Mouse (Mus musculus) lung, adult 2 months (tissue): ENCODE results near the gene Hectd1.

Experiments used
- CTCF ChIP-seq: fragments of 200-500 bp; IDR thresholded peaks from 2 replicates; pipeline ENCODE4 v1.5.1; 2011; ENCODE audit warnings: mild to moderate bottlenecking, low read length, control low read depth; ENCODE audit not compliant: insufficient read depth
- POLR2A ChIP-seq: fragments of 200-500 bp; IDR thresholded peaks from 2 replicates; pipeline ENCODE4 v1.6.1; 2011; ENCODE audit warnings: low read depth, mild to moderate bottlenecking, control low read depth, low read length, borderline replicate concordance; ENCODE audit errors: extremely low read depth

GRCm38 (mm10) chr12:51822236-51822635 is 7.1 kb downstream of the Hectd1 start:
- TF ChIP-seq CTCF (no peak), POLR2A (no peak)
